Mouse (Mus musculus) activated CD4-positive, CD25-positive, alpha-beta regulatory T cell, adult 9 weeks (primary cell): ENCODE data around the gene Igsf21. TPM values are rescaled to one million over a fixed set of nuclear protein-coding genes. Genes with fewer than 3 reads are reported as not detected.

Experiments
- polyA plus RNA-seq: library from polyadenylated mRNA; unstranded; fragments of 100-300 nt; shearing (Covaris generic); gene quantifications from one replicate; pipeline ENCODE4 v1.2.1, GENCODE M21; 2017

The Igsf21 gene
- polyA plus RNA-seq: not detected

GRCm38 (mm10) chr4:140246180-140247005 is at the start of gene Igsf21:
Gene Igsf21, minus strand, starts transcription at chr4:140246784.

